Mouse (Mus musculus): ENCODE results near the gene Cks2.

DNA sequence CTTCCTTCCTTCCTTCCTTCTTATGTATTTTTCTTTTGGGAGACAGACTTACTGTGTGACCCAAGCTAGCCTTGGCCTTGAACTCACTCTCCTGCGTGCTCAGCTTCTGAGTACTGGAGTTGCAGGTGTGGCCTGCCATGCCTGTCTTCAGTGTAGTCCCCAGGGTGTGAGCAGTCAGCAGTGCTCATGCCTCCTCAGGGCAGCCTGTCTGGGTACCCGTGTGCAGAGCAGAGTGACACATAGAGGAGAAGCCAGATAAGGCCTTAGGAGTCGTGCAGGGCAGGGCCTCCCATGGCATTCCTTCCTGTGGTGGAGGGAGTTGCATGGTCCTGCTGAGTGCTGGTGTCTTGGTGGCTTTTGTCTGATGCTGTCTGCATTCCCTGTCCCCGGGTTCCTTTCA is 34.3 kb downstream of the Cks2 start:
- no peak for TF ChIP-seq HCFC1 (IDR thresholded peaks at IDR 0.05; ENCODE audit: borderline replicate concordance, insufficient read depth, low read length)
- TF ChIP-seq CHD2 (IDR thresholded peaks at IDR 0.05; ENCODE audit: low read depth, low read length) = no peak
- no peak for TF ChIP-seq MAFK (IDR thresholded peaks at IDR 0.05; ENCODE audit: insufficient read depth, low read depth, low read length)
- no peak for TF ChIP-seq ZC3H11A (IDR thresholded peaks at IDR 0.05; ENCODE audit: borderline replicate concordance, low read depth, low read length)
